10 mouse cellular contexts compared by ENCODE assay signal in genomic region chr7:131391761-131392160, GRCm38 (mm10). TPM values are rescaled to one million over a fixed set of nuclear protein-coding genes. Genes with fewer than 3 reads are reported as not detected.
DNase-seq lines count a peak whose midpoint lies in the region; TF ChIP-seq lines count a peak whose summit lies in the region.
"Not testable (repeated sequence)": the region's sequence is repeated elsewhere in the genome, so short reads cannot be mapped to it uniquely, and the experiment has no call there.
"Had no signal": no experiment of that assay in that cellular context is flagged by ENCODE, and none has a peak within 500 bp of the region (broad histone marks: within the 10 kb centered on the region; RNA-seq: fewer than 3 reads in every experiment).

No protein-coding gene starts in this region.

- WGBS in kidney, adult 2 months, result 66% methylated on average over 7 of the region's 7 CpGs

- TF ChIP-seq POLR2A in kidney, adult 2 months (IDR thresholded peaks at IDR 0.05; ENCODE audit: low read depth, low read length), result not testable (repeated sequence)

- not testable (repeated sequence) for H3K27ac ChIP-seq in kidney, adult 2 months (ENCODE audit: insufficient read depth, low read depth, low read length)

- H3K4me1 ChIP-seq in kidney, adult 2 months (ENCODE audit: control insufficient read depth, insufficient read depth, low read length), result not testable (repeated sequence)

- peak; percentile 91 for DNase-seq in heart, adult 11 months
- peak; percentile 17 for DNase-seq in kidney, adult 2 months

- H3K27me3 ChIP-seq in kidney, adult 2 months (replicated peaks; ENCODE audit: control insufficient read depth, insufficient read depth, low read length), result not testable (repeated sequence)

- not testable (repeated sequence) for H3K36me3 ChIP-seq in kidney, adult 2 months (ENCODE audit: control insufficient read depth, insufficient read depth, low read length)

- H3K4me3 ChIP-seq in kidney, adult 2 months (ENCODE audit: insufficient read depth, low read depth, low read length), result not testable (repeated sequence)

- not testable (repeated sequence) for TF ChIP-seq CTCF in kidney, adult 2 months (conservative IDR thresholded peaks at IDR 0.05; ENCODE audit: insufficient read depth, insufficient read length, low read depth, low read length)

RNA-seq across cellular contexts. Expression of gene Ikzf5, which starts 18.6 kb away (rescaled TPM):
- polyA plus RNA-seq in kidney, adult 2 months (2012; rRNA removed), result 7.5 and 10.3 TPM in 2 replicates

RNA-seq across cellular contexts. Expression of gene Acadsb, which starts 18.6 kb away (rescaled TPM):
- 23.2 and 30.9 TPM in 2 replicates for polyA plus RNA-seq in kidney, adult 2 months (2012; rRNA removed)

RNA-seq across cellular contexts. Expression of gene Pstk, which starts 20.8 kb away (rescaled TPM):
- 40.9 and 45.9 TPM in 2 replicates for polyA plus RNA-seq in kidney, adult 2 months (2012; rRNA removed)

RNA-seq across cellular contexts. Expression of gene 2310057M21Rik, which starts 29.2 kb away (rescaled TPM):
- 5.7 and 6.0 TPM in 2 replicates for polyA plus RNA-seq in kidney, adult 2 months (2012; rRNA removed)

RNA-seq across cellular contexts. Expression of gene Fam24a, which starts 58.1 kb away (rescaled TPM):
- polyA plus RNA-seq in kidney, adult 2 months (2012; rRNA removed), result not detected in 2 replicates
- polyA plus RNA-seq: activated CD4-positive, CD25-positive, alpha-beta regulatory T cell, adult 4 months; adrenal gland, adult 2 months; brain, embryonic 14.5 days; C2C12; CD4-positive, CD25-positive, alpha-beta regulatory T cell, adult 4 months; cerebellum, adult 2 months; G1E; Patski had no signal
